Mouse (Mus musculus) midbrain, embryonic 16.5 days (tissue): Measurements from ENCODE around the gene Phyh. TPM values are rescaled to one million over a fixed set of nuclear protein-coding genes. Genes with fewer than 3 reads are reported as not detected.

Experiments used
- ATAC-seq: fragments of 200-750 bp; cut with Nextera tagmentation; 2 replicates; pipeline ENCODE4 v1.8.0; 2017; ENCODE audit warnings: moderate TSS enrichment
- H3K27ac ChIP-seq: fragments of 300-500 bp; sonication (generic); 2 replicates; pipeline ENCODE4 v1.5.1; 2014; ENCODE audit warnings: mild to moderate bottlenecking, low read length, mixed read lengths
- H3K27me3 ChIP-seq: fragments of 300-500 bp; sonication (generic); 2 replicates; pipeline ENCODE4 v1.6.1; 2014; ENCODE audit warnings: low read depth, low read length, mixed read lengths; ENCODE audit not compliant: control insufficient read depth, insufficient read depth
- H3K36me3 ChIP-seq: fragments of 300-500 bp; sonication (generic); 2 replicates; pipeline ENCODE4 v1.6.1; 2014; ENCODE audit warnings: mild to moderate bottlenecking, low read length, moderate library complexity, mixed read lengths; ENCODE audit not compliant: control insufficient read depth, insufficient read depth
- H3K4me1 ChIP-seq: fragments of 300-500 bp; sonication (generic); 2 replicates; pipeline ENCODE4 v1.6.1; 2014; ENCODE audit warnings: mild to moderate bottlenecking, low read length, mixed read lengths; ENCODE audit not compliant: control insufficient read depth, insufficient read depth
- H3K4me2 ChIP-seq: fragments of 300-500 bp; sonication (generic); 2 replicates; pipeline ENCODE4 v1.6.1; 2014; ENCODE audit warnings: mild to moderate bottlenecking, low read length, mixed read lengths
- H3K4me3 ChIP-seq: fragments of 300-500 bp; sonication (generic); 2 replicates; pipeline ENCODE4 v1.5.1; 2014; ENCODE audit warnings: low read depth, mild to moderate bottlenecking, low read length, moderate library complexity, mixed read lengths
- H3K9ac ChIP-seq: fragments of 300-500 bp; sonication (generic); 2 replicates; pipeline ENCODE4 v1.6.1; 2014; ENCODE audit warnings: low read depth, low read length, mixed read lengths
- H3K9me3 ChIP-seq: fragments of 300-500 bp; sonication (generic); replicated peaks from 2 replicates; pipeline ENCODE4 v1.6.1; 2014; ENCODE audit warnings: mild to moderate bottlenecking, low read length, mixed read lengths; ENCODE audit not compliant: control insufficient read depth, poor library complexity, severe bottlenecking
- WGBS: fragments of 180-500 bp; shearing (Covaris S2); extraction: QIAGEN DNeasy Blood & Tissue Kit; methylation state at CpG from one replicate; pipeline ENCODE4 v1.1.7; 2014; 5-methylcytosine and 5-hydroxymethylcytosine counted together
- polyA plus RNA-seq: library from polyadenylated mRNA; unstranded; fragments of >200 nt; fragmentation: Nextera tagmentation; extraction: Ambion mirVana; gene quantifications from 2 replicates; pipeline ENCODE4 v1.2.1, GENCODE M21; 2015

The Phyh gene
- polyA plus RNA-seq, 1 experiment from 2014 or later = 99.9 TPM

GRCm38 (mm10) chr2:4909909-4910308, 8.9 kb upstream of the Phyh start:
- no peak for ATAC-seq
- no peak overlapping the region for H3K4me2 ChIP-seq
- H3K27ac ChIP-seq = no peak overlapping the region
- no peaks in the 10 kb centered on the region for H3K4me1 ChIP-seq
- no peak overlapping the region for H3K4me3 ChIP-seq
- WGBS = 66% methylated on average over 6 of the region's 6 CpGs
- no peaks in the 10 kb centered on the region for H3K27me3 ChIP-seq
- peaks cover 25% of the 10 kb centered on the region for H3K36me3 ChIP-seq
- H3K9me3 ChIP-seq = no peaks in the 10 kb centered on the region; the same call in 1 of the 2 replicates
- no peak overlapping the region for H3K9ac ChIP-seq

- Histone ChIP-seq H3K27ac (no peak overlapping the region), H3K36me3 (peaks cover 22% of the 10 kb centered on the region), H3K27me3 (no peaks in the 10 kb centered on the region), H3K9ac (no peak overlapping the region), H3K9me3 (no peaks in the 10 kb centered on the region; the same call in 1 of the 2 replicates), H3K4me2 (no peak overlapping the region), H3K4me3 (no peak overlapping the region), H3K4me1 (no peaks in the 10 kb centered on the region)
- WGBS = 89% methylated on average over 4 of the region's 4 CpGs
- no peak for ATAC-seq
These were observed 8.3 kb upstream of the Phyh start for GRCm38 (mm10) chr2:4910521-4910920.

- H3K9me3 ChIP-seq = no peaks in the 10 kb centered on the region; the same call in 1 of the 2 replicates
- H3K9ac ChIP-seq = no peak overlapping the region
- no peak overlapping the region for H3K27ac ChIP-seq
- H3K4me3 ChIP-seq = no peak overlapping the region
- WGBS = 69% methylated on average over 7 of the region's 7 CpGs
- H3K36me3 ChIP-seq = no peaks in the 10 kb centered on the region
- no peaks in the 10 kb centered on the region for H3K4me1 ChIP-seq
- no peaks in the 10 kb centered on the region for H3K27me3 ChIP-seq
- no peak overlapping the region for H3K4me2 ChIP-seq
- 0 out of 2 replicates have a peak, but pooled peaks have one; percentile 15 for ATAC-seq
These were observed 4.9 kb upstream of the Phyh start for GRCm38 (mm10) chr2:4913949-4914348.

- WGBS = 74% methylated on average over 6 of the region's 6 CpGs
- no peak overlapping the region for H3K9ac ChIP-seq
- H3K4me1 ChIP-seq = peaks cover 2% of the 10 kb centered on the region; the same call in 1 of the 2 replicates
- H3K4me3 ChIP-seq = no peak overlapping the region
- no peak overlapping the region for H3K27ac ChIP-seq
- ATAC-seq = no peak
- no peaks in the 10 kb centered on the region for H3K36me3 ChIP-seq
- H3K27me3 ChIP-seq = no peaks in the 10 kb centered on the region
- no peak overlapping the region for H3K4me2 ChIP-seq
- no peaks in the 10 kb centered on the region; the same call in 1 of the 2 replicates for H3K9me3 ChIP-seq
These were observed 2.8 kb upstream of the Phyh start for GRCm38 (mm10) chr2:4916037-4916436.

DNA sequence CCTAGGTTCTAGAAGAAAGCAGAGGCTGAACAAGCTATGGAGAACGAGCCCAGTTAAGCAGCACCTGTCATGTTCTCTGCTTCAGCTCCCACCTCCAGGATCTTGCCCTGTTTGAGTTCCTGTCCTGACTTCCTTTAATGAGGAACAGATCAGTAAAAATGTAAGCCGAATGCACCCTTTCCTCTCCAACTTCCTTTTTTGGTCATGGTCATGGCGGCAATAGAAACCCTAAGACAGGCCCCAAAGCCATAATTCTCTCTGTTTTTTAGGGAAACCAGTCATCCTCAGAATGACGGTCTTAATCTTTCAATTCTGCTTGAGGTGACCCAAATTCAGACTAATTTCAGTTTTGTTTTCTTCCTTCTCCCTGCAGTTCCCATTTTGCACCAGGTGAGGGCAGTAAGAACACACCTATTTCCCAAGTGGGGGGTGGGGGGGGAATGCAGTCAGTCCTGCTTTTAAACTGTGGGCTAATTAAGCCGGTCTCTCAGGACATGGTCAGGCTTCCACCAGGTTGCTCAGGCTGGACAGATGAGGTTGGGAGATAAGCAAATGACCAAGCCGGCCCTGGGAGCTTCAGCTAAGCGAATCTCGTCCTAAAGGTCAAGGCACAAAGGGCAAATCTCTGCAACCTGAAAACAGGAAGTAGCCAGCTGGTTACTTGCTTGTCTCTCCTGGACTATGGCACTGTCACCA, 1.3 kb upstream of the Phyh start:
- 25% methylated on average over 8 of the region's 8 CpGs for WGBS

DNA sequence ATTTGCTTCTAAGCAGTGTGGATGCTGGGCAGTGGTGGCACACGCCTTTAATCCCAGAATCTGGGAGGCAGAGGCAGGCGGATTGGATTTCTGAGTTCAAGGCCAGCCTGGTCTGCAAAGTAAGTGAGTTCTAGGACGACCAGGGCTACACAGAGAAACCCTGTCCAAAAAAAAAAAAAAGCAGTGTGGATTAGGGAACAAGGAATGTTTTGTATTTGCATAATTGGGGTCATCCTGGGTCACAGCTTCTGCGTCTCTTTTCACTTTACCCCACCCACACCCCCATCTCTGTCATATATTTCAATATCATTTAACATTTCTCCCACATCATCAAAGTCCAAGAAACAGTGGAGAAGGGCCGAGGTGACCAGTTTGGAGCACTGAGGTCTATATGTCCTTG, 2.2 kb downstream of the Phyh start:
- Histone ChIP-seq H3K4me2 (no peak overlapping the region), H3K4me1 (peaks cover 2% of the 10 kb centered on the region; the same call in 1 of the 2 replicates), H3K27ac (no peak overlapping the region), H3K27me3 (no peaks in the 10 kb centered on the region), H3K36me3 (no peaks in the 10 kb centered on the region), H3K9me3 (no peaks in the 10 kb centered on the region), H3K4me3 (no peak overlapping the region), H3K9ac (no peak overlapping the region)
- ATAC-seq = no peak
- 67% methylated on average over 5 of the region's 5 CpGs for WGBS

More for the DNA sequence above, 1.3 kb upstream of the Phyh start:
- Histone ChIP-seq H3K9ac (no peak overlapping the region), H3K4me3 (no peak overlapping the region), H3K9me3 (no peaks in the 10 kb centered on the region), H3K27ac (no peak overlapping the region), H3K4me1 (peaks cover 2% of the 10 kb centered on the region; the same call in 1 of the 2 replicates), H3K4me2 (peak overlapping the region; percentile 23; the same call in 1 of the 2 replicates), H3K36me3 (no peaks in the 10 kb centered on the region), H3K27me3 (no peaks in the 10 kb centered on the region)
- no peak for ATAC-seq

- Histone ChIP-seq H3K27ac (no peak overlapping the region), H3K9ac (no peak overlapping the region), H3K9me3 (no peaks in the 10 kb centered on the region), H3K27me3 (no peaks in the 10 kb centered on the region), H3K36me3 (no peaks in the 10 kb centered on the region), H3K4me1 (peaks cover 2% of the 10 kb centered on the region; the same call in 1 of the 2 replicates), H3K4me2 (no peak overlapping the region), H3K4me3 (no peak overlapping the region)
- WGBS = 68% methylated on average over 7 of the region's 7 CpGs
- ATAC-seq = no peak
These were observed 3.8 kb downstream of the Phyh start for GRCm38 (mm10) chr2:4922476-4923164.

GRCm38 (mm10) chr2:4927391-4927790, 8.6 kb downstream of the Phyh start:
- Histone ChIP-seq H3K27ac (no peak overlapping the region), H3K9me3 (no peaks in the 10 kb centered on the region), H3K27me3 (no peaks in the 10 kb centered on the region), H3K4me2 (no peak overlapping the region), H3K9ac (no peak overlapping the region), H3K4me3 (no peak overlapping the region), H3K4me1 (no peaks in the 10 kb centered on the region), H3K36me3 (no peaks in the 10 kb centered on the region)
- 89% methylated on average over 3 of the region's 3 CpGs for WGBS
- ATAC-seq = no peak

DNA sequence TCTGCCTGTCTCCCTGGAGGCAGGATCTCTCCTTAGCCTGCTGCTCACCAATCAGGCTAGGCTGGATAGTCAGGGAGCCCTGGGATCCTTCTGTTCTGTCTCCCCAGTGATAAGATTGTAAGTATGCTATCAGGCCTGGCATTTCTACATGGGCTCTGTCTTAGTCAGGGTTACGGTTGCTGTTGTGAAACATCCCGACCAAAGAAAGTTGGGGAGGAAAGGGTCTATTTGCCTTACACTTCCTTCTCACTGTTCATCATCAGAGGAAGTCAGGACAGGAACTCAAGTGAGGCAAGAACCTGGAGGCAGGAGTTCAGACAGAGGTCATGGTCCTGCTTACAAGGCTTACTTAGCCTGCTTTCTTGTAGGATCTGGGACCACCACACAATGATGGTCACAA, 10.4 kb downstream of the Phyh start:
- Histone ChIP-seq H3K4me1 (no peaks in the 10 kb centered on the region), H3K36me3 (peaks cover 2% of the 10 kb centered on the region; the same call in 1 of the 2 replicates), H3K9ac (no peak overlapping the region), H3K4me2 (no peak overlapping the region), H3K9me3 (no peaks in the 10 kb centered on the region), H3K27me3 (no peaks in the 10 kb centered on the region), H3K27ac (no peak overlapping the region), H3K4me3 (no peak overlapping the region)
- ATAC-seq = no peak
- 86% methylated on average over 2 of the region's 2 CpGs for WGBS
